Mouse (Mus musculus) liver, postnatal 0 days (tissue): ENCODE measurements around the gene Gzmf.

Source experiments
- CTCF ChIP-seq: sonication (generic); IDR thresholded peaks from 2 replicates; pipeline ENCODE4 v1.5.1; 2016; ENCODE audit warnings: antibody characterized with exemption, low read depth
- EP300 ChIP-seq: IDR thresholded peaks from 2 replicates; pipeline ENCODE4 v1.6.1; 2016; ENCODE audit warnings: antibody characterized with exemption, low read depth, mild to moderate bottlenecking

DNA sequence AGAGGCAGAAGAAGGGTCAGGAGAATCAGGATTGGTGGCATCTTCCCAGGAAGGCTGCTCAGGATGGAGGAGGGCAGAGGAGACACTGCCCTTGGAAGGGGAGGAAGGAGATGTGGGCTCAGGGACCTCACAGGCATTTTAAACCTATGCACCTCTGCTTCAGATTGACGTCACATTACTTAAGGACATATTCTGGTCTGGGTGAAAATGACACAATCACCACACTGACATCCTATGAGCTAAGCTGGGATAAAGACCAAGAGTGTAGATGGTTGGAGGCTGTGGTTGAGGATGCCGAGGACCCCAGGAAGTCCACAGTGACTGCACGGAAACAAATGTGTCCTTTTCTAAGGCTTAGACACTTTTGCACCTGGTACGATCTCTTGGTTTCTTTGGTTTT, at the start of gene Gzmf:
- TF ChIP-seq CTCF (no peak), EP300 (no peak)
